Mouse (Mus musculus) limb, embryonic 13.5 days (tissue): ENCODE measurements around the gene Cyp4v3. TPM values are rescaled to one million over a fixed set of nuclear protein-coding genes. Genes with fewer than 3 reads are reported as not detected.

Source experiments
- ATAC-seq: fragments of 200-750 bp; cut with Nextera tagmentation; 2 replicates; pipeline ENCODE4 v1.8.0; 2017; ENCODE audit warnings: low read depth, moderate number of reproducible peaks, moderate TSS enrichment; ENCODE audit not compliant: low FRiP score
- H3K27ac ChIP-seq: fragments of 300-500 bp; sonication (generic); 2 replicates; pipeline ENCODE4 v1.5.1; 2015; ENCODE audit warnings: inconsistent platforms, mild to moderate bottlenecking, moderate library complexity
- H3K27me3 ChIP-seq: fragments of 300-500 bp; sonication (generic); 2 replicates; pipeline ENCODE4 v1.6.1; 2015; ENCODE audit warnings: mild to moderate bottlenecking, inconsistent platforms
- H3K36me3 ChIP-seq: fragments of 300-500 bp; sonication (generic); 2 replicates; pipeline ENCODE4 v1.6.1; 2015; ENCODE audit warnings: inconsistent platforms, mild to moderate bottlenecking, moderate library complexity
- H3K4me1 ChIP-seq: fragments of 300-500 bp; sonication (generic); 2 replicates; pipeline ENCODE4 v1.6.1; 2015; ENCODE audit warnings: inconsistent platforms
- H3K4me2 ChIP-seq: fragments of 300-500 bp; sonication (generic); replicated peaks from 2 replicates; pipeline ENCODE4 v1.6.1; 2015; ENCODE audit warnings: inconsistent platforms, mild to moderate bottlenecking, moderate library complexity
- H3K4me3 ChIP-seq: fragments of 300-500 bp; sonication (generic); 2 replicates; pipeline ENCODE4 v1.5.1; 2015; ENCODE audit warnings: moderate library complexity, mild to moderate bottlenecking, inconsistent platforms
- H3K9ac ChIP-seq: fragments of 300-500 bp; sonication (generic); 2 replicates; pipeline ENCODE4 v1.6.1; 2015; ENCODE audit warnings: mild to moderate bottlenecking, inconsistent platforms
- H3K9me3 ChIP-seq: fragments of 300-500 bp; sonication (generic); 2 replicates; pipeline ENCODE4 v1.6.1; 2016; ENCODE audit warnings: inconsistent platforms
- WGBS: fragments of 180-500 bp; shearing (Covaris S2); methylation state at CpG from one replicate; pipeline ENCODE4 v1.1.7; 2015; 5-methylcytosine and 5-hydroxymethylcytosine counted together
- polyA plus RNA-seq: library from polyadenylated mRNA; unstranded; fragments of >200 nt; fragmentation: Nextera tagmentation; extraction: Ambion mirVana; gene quantifications from 2 replicates; pipeline ENCODE4 v1.2.1, GENCODE M21; 2015

Cyp4v3 gene
- polyA plus RNA-seq, 1 experiment from 2014 or later = 1.5 TPM

GRCm38 (mm10) chr8:45264918-45265317, 68.1 kb downstream of the Cyp4v3 start:
- Histone ChIP-seq H3K4me3 (no peak overlapping the region), H3K9me3 (no peaks in the 10 kb centered on the region), H3K4me1 (no peaks in the 10 kb centered on the region), H3K27ac (no peak overlapping the region), H3K27me3 (no peaks in the 10 kb centered on the region), H3K9ac (no peak overlapping the region), H3K36me3 (no peaks in the 10 kb centered on the region), H3K4me2 (no peak overlapping the region)
- WGBS = 86% methylated on average over 4 of the region's 4 CpGs
- no peak for ATAC-seq

GRCm38 (mm10) chr8:45262851-45263250, 70.2 kb downstream of the Cyp4v3 start:
- no peak for ATAC-seq
- Histone ChIP-seq H3K9ac (no peak overlapping the region), H3K9me3 (0 out of 2 replicates have a peak, but pooled peaks cover 3% of the 10 kb centered on the region), H3K27ac (no peak overlapping the region), H3K36me3 (no peaks in the 10 kb centered on the region), H3K27me3 (no peaks in the 10 kb centered on the region), H3K4me1 (no peaks in the 10 kb centered on the region), H3K4me2 (no peak overlapping the region), H3K4me3 (no peak overlapping the region)
- 82% methylated on average over 3 of the region's 3 CpGs for WGBS

- WGBS = 87% methylated on average over 10 of the region's 10 CpGs
- no peaks in the 10 kb centered on the region for H3K36me3 ChIP-seq
- H3K4me2 ChIP-seq = no peak within 1 kb of the TSS
- no peak within 1 kb of the TSS for H3K4me3 ChIP-seq
- no peaks in the 10 kb centered on the region for H3K4me1 ChIP-seq
- H3K9me3 ChIP-seq = 0 out of 2 replicates have a peak, but pooled peaks cover 3% of the 10 kb centered on the region
- H3K27ac ChIP-seq = no peak within 1 kb of the TSS
- H3K9ac ChIP-seq = no peak within 1 kb of the TSS
- ATAC-seq = no peak
- no peaks in the 10 kb centered on the region for H3K27me3 ChIP-seq
These were observed 71.1 kb downstream of the Cyp4v3 start, which contains the start of gene F11 for GRCm38 (mm10) chr8:45261920-45262319. TSS of gene F11 (minus strand) at chr8:45262031.

GRCm38 (mm10) chr8:45258421-45258820, 74.6 kb downstream of the Cyp4v3 start:
- H3K4me1 ChIP-seq = no peaks in the 10 kb centered on the region
- 86% methylated on average over 8 of the region's 8 CpGs for WGBS
- no peak for ATAC-seq
- H3K4me3 ChIP-seq = no peak overlapping the region
- H3K27ac ChIP-seq = no peak overlapping the region
- H3K9me3 ChIP-seq = 0 out of 2 replicates have a peak, but pooled peaks cover 3% of the 10 kb centered on the region
- H3K27me3 ChIP-seq = 0 out of 2 replicates have a peak, but pooled peaks cover 2% of the 10 kb centered on the region
- H3K36me3 ChIP-seq = no peaks in the 10 kb centered on the region
- no peak overlapping the region for H3K4me2 ChIP-seq
- no peak overlapping the region for H3K9ac ChIP-seq

- Histone ChIP-seq H3K9ac (no peak overlapping the region), H3K4me2 (no peak overlapping the region), H3K9me3 (0 out of 2 replicates have a peak, but pooled peaks cover 3% of the 10 kb centered on the region), H3K4me1 (no peaks in the 10 kb centered on the region), H3K4me3 (no peak overlapping the region), H3K27ac (no peak overlapping the region), H3K36me3 (no peaks in the 10 kb centered on the region), H3K27me3 (0 out of 2 replicates have a peak, but pooled peaks cover 2% of the 10 kb centered on the region)
- WGBS = 63% methylated on average over 12 of the region's 12 CpGs
- ATAC-seq = no peak
These were observed 78.0 kb downstream of the Cyp4v3 start for GRCm38 (mm10) chr8:45255040-45255439.

Other genes with a start within 250 kb of the Cyp4v3 start
- not detected in 2 replicates for gene F11, start 71.2 kb downstream of the Cyp4v3 start, polyA plus RNA-seq
- gene Klkb1, start 38.4 kb downstream of the Cyp4v3 start, polyA plus RNA-seq = 0.04 TPM in 1 of 2 replicates, not detected in the other
- gene Gm45753, start 24.8 kb downstream of the Cyp4v3 start, polyA plus RNA-seq = not detected in 2 replicates
- gene Fam149a, start 49.1 kb upstream of the Cyp4v3 start, polyA plus RNA-seq = 10.9 and 12.1 TPM in 2 replicates
- gene Tlr3, start 77.9 kb upstream of the Cyp4v3 start, polyA plus RNA-seq = 0.66 and 1.4 TPM in 2 replicates
- 45.5 and 52.4 TPM in 2 replicates for gene Sorbs2, start 174.6 kb upstream of the Cyp4v3 start, polyA plus RNA-seq